Mouse (Mus musculus) gastrocnemius, postnatal 10 days (tissue): ENCODE data around the gene Gm6040. TPM values are rescaled to one million over a fixed set of nuclear protein-coding genes. Genes with fewer than 3 reads are reported as not detected.

Experiments used
- DNase-seq: peaks from one replicate; pipeline ENCODE4 v3.0.0; 2021; ENCODE audit warnings: mixed read lengths
- long read RNA-seq, 2 experiments: library from polyadenylated mRNA; stranded (forward); transcript quantifications; one replicate each; pipeline ENCODE4 v2.0.0; 2021
- total RNA-seq, 2 experiments: library from RNA; stranded (reverse); gene quantifications; 2 replicates each; pipeline ENCODE4 v1.2.3; 2021

Gm6040 gene
- not detected for total RNA-seq
- long read RNA-seq, experiment 1 = 0 reads
- long read RNA-seq, experiment 2 = 0 reads

DNA sequence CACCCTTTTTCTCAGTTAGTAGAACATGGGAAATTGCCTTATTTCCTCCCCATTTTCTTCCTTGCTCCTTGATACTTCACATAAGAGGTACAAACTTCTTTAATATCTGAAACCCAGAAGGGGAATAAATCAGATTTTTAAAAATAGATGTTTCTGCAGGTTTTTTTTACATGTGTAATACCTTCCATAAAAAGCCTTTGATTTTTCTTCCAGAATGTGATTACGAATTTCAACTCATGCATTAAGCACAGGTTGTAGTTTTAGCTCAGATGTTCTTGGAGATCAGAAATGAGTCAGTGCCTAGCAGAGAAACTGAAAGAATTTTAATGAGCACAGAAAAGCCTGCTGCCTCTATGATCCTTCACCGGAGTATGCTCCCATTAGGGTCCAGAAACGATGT is at the start of gene Gm6040:
Gm6040 (minus strand) TSS at position 101 of the 400 bp plus-strand sequence.
- no peak for DNase-seq

DNA sequence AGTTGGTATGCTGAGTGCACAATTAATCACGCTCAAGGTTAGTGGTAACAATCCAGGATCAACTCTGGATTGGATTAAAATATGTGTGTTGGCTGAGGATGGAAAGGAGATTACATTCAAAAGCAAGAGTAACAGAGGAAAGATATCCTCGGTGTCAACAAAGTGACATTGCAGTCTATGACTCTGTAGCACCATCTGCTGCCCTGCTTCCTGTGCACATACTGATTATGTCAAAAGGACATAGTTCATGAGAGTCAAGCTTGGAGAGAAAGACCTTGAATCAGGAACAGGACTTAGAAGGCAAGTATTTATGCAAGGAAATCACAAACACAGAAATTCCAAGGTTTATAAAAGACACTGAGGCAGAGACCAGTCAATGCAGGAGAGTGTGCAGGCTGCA is 42.7 kb upstream of the Gm6040 start:
- no peak for DNase-seq

- no peak for DNase-seq
Measured at GRCm38 (mm10) chr8:20944610-20945009, 22.7 kb upstream of the Gm6040 start, which contains the start of gene AY761185. Gene AY761185, minus strand, starts transcription at chr8:20944710.

DNA sequence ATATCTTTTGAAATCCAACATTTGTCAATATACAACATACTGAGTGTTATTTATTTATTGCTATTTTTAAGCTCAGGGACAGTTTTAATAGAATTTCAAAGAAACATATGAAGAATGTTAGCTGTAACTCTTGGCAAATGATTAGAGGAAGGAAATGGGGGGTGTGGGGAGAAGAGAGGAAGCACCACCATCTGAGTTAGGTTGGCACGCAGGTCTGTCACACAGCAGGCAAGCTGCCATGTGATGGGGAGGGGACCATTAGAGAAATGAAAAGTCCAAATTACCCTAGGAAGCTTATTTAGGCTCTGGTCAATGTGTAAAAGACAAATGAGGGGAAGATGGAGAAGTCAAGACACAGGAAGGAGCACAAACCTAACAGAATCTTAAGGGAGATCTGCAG is 9.6 kb downstream of the Gm6040 start:
- DNase-seq = no peak

DNA sequence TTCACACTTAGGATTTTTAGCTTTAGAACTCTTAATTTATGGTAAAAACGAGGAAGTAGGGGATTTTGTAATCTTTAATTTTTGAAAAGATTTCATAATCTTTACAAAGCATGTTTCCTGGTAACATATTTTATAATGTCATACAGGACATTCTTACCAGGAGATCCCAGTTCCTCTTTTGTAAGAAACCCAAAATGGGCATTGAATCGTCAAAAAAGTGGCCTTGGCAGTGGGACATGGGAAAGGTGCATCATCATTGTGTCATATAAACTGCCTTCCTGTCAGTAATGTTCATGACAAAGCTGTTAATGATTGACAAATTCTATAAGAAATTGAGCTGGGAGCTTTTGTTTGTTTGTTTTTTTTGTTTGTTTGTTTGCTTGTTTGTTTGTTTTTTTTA is 13.6 kb downstream of the Gm6040 start:
- no peak for DNase-seq

DNA sequence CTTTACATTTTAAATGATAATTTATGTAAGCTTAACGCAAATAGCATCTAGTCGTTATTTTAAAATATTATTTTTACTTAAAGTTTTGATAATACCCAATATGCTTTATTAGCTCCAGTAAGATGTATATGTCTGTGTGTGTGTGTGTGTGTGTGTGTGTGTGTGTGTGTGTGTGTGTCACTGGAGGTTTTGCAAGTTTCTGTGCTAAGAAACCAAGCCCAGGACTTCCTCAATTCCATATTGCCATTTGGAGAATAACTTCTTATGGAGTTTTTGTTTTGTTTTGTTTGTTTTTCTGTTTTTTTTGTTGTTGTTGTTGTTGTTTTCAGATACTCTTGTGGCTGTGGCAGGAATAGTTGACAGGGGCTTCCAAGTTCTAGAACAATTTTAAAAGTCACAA is 14.8 kb downstream of the Gm6040 start:
- no peak for DNase-seq

DNA sequence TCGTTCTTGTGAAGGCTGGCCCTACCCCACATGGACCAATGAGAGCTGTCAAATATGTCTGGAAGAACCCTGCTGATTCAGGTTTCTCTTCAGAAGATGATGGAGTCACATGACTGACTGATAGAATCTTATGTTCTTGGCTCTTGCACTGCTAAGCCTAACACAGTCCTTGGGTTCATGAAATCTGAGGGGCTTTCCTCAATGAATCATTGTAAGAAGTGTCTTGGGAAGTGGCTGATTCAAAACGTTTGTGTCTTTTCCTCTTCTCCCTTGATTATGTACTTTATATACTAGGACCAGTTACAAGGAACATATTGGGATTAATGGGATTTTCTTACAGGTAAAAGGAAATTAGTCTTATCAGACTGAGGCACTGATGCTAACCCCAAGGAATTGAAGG is 19.3 kb downstream of the Gm6040 start, which contains the start of gene Gm15056:
Gm15056 (minus strand) TSS at position 101 of the 400 bp plus-strand sequence.
- DNase-seq = no peak

DNA sequence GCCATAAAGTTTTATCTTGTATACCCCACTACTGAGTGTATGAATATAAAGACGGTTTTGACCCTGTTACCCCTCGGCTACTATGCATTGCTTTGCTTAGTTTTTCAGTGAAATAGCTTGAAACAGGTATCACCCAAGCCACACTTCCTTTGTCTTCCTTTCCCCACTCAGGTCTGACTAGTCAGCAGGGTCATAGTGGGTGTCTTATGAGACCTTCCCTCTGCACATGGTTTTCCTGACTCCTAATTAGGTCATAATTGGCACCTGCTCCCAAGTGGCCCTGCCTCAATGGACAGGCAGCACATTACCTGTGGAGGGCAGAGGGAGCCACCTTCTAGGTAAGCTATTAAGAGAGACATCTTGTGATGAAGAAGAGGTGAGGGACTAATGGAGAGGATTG is 29.5 kb downstream of the Gm6040 start, which contains the start of gene Defb33:
Defb33 (plus strand) TSS at position 301 of the 400 bp plus-strand sequence.
- DNase-seq = no peak

- no peak for DNase-seq
Measured at GRCm38 (mm10) chr8:20874608-20875007, 47.3 kb downstream of the Gm6040 start.

Other genes with a start within 250 kb of the Gm6040 start
- gene Defb33, start 29.4 kb downstream of the Gm6040 start, total RNA-seq = not detected
- gene Gm15056, start 19.4 kb downstream of the Gm6040 start, total RNA-seq = not detected
- gene AY761185, start 22.6 kb upstream of the Gm6040 start, total RNA-seq = not detected
- not detected for gene Defa21, start 103.5 kb upstream of the Gm6040 start, total RNA-seq
- not detected for gene Defa23, start 133.0 kb upstream of the Gm6040 start, total RNA-seq
- gene Defa35, start 143.0 kb upstream of the Gm6040 start, total RNA-seq = not detected
- gene Defa25, start 162.4 kb upstream of the Gm6040 start, total RNA-seq = not detected
- not detected for gene Gm14851, start 174.0 kb upstream of the Gm6040 start, total RNA-seq
- gene Defa30, start 212.6 kb upstream of the Gm6040 start, total RNA-seq = not detected
- not detected for gene Defa22, start 240.2 kb upstream of the Gm6040 start, total RNA-seq